Mouse (Mus musculus): ENCODE results near the gene Stx5a.

Gene Stx5a

GRCm38 (mm10) chr19:8803204-8803780, 62.1 kb downstream of the Stx5a start:
- DNase-seq: no peak

- DNase-seq: no peak
These were observed 62.9 kb downstream of the Stx5a start for GRCm38 (mm10) chr19:8803879-8804660.

Measured in thymus, postnatal 4 days (tissue).